Mouse (Mus musculus) brain, adult 2 months (tissue): ENCODE measurements around the gene Zscan4d.
A peak's percentile ranks its signal among the peaks of the same experiment; 100 is the strongest.
"Not testable (repeated sequence)": the region's sequence is repeated elsewhere in the genome, so short reads cannot be mapped to it uniquely, and the experiment has no call there.

Experiments used
- DNase-seq: peaks from one replicate; pipeline ENCODE4 v3.0.0; 2011; ENCODE audit warnings: low read depth, low spot score

Gene Zscan4d

DNA sequence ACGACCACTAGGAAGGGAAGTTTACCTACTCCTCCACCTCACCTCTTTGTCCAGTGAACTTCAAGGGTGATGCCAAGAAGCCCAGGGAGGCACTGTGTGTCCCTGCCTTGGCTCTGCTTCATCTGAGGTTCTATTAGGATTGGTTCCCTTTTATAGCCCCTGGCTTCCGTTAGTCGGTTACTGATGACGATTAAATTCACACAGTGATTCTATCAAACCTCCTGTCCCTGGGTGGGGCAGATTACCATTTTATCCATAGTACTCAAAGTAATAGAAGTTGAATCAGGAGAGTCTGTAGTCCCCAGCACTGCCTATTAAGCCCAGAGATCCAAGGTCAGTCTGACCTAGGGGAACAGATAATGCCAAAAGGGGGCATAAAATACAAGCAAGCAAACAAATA lies at the start of gene Zscan4d:
Gene Zscan4d, minus strand, starts transcription at position 101 of the 400 bp plus-strand sequence.
- DNase-seq = not testable (repeated sequence)

- DNase-seq = peak; percentile 1
Observed at GRCm38 (mm10) chr7:11158036-11158435, 7.9 kb downstream of the Zscan4d start.
